ENCODE assay signal across 24 mouse cellular contexts in genomic region chr2:29896071-29896470, GRCm38 (mm10). TPM values are rescaled to one million over a fixed set of nuclear protein-coding genes. Genes with fewer than 3 reads are reported as not detected.
DNase-seq lines count a peak whose midpoint lies in the region; ATAC-seq and TF ChIP-seq lines count a peak whose summit lies in the region.
"Had no signal": no experiment of that assay in that cellular context is flagged by ENCODE, and none has a peak within 500 bp of the region (broad histone marks: within the 10 kb centered on the region; RNA-seq: fewer than 3 reads in every experiment).

No protein-coding gene starts in this region.

- H3K27me3 ChIP-seq in testis, adult 2 months (ENCODE audit: control insufficient read depth, insufficient read depth, low read length), result no peaks in the 10 kb centered on the region
- H3K27me3 ChIP-seq: forebrain, embryonic 13.5 days; heart, embryonic 13.5 days had no signal

- TF ChIP-seq POLR2A in testis, adult 2 months (IDR thresholded peaks at IDR 0.05; ENCODE audit: control insufficient read depth, low read depth, low read length), result no peak

- peaks cover 3% of the 10 kb centered on the region; the same call in 1 of the 2 replicates for H3K4me1 ChIP-seq in testis, adult 2 months (ENCODE audit: control insufficient read depth, insufficient read depth, low read length)

- no peak overlapping the region for H3K27ac ChIP-seq in testis, adult 2 months (ENCODE audit: control insufficient read depth, insufficient read depth, low read depth, low read length)
- H3K27ac ChIP-seq: forebrain, embryonic 10.5 days; forebrain, embryonic 13.5 days; heart, adult 2 months; heart, embryonic 10.5 days; heart, embryonic 13.5 days; hindbrain, embryonic 14.5 days; hindbrain, postnatal 0 days had no signal

- no peak for ATAC-seq in cerebellum, adult (ENCODE audit: insufficient number of reproducible peaks, low FRiP score, low TSS enrichment)
- ATAC-seq: activated CD4-positive, CD25-positive, alpha-beta regulatory T cell, adult 4 months; forebrain, embryonic 13.5 days; forebrain, embryonic 16.5 days; hindbrain, postnatal 0 days; inflammation-experienced regulatory T-cells, adult 6 months; intestine, embryonic 16.5 days had no signal

- peak; percentile 70 for DNase-seq in cerebellum, adult 11-12 months
- DNase-seq in cerebellum, adult 11 months, result no peak
- DNase-seq in cerebellum, adult 9-10 months, result peak; percentile 67
- no peak for DNase-seq in testis, postnatal 14 days (ENCODE audit: low spot score)
- no peak for DNase-seq in right cerebral cortex, postnatal 10 days (ENCODE audit: low spot score in 2 of 2)
- DNase-seq: adrenal gland, adult 8-10 months; adrenal gland, postnatal 25 days; gastrocnemius, postnatal 10 days; gastrocnemius, postnatal 36 days; heart, adult 2 months; heart, postnatal 14 days; heart, postnatal 4 days had no signal

- TF ChIP-seq CTCF in testis, adult 2 months (IDR thresholded peaks at IDR 0.05; ENCODE audit: control insufficient read depth, insufficient read depth, insufficient replicate concordance, low read depth, low read length), result no peak

- H3K36me3 ChIP-seq in testis, adult 2 months (ENCODE audit: control insufficient read depth, insufficient read depth, low read length), result peaks cover 10% of the 10 kb centered on the region

- peak overlapping the region; percentile 11; the same call in 1 of the 2 replicates for H3K4me3 ChIP-seq in testis, adult 2 months (ENCODE audit: control insufficient read depth, low read depth, low read length)
- H3K4me3 ChIP-seq: forebrain, embryonic 10.5 days; forebrain, embryonic 13.5 days; heart, adult 2 months; heart, embryonic 10.5 days; heart, embryonic 13.5 days had no signal

RNA-seq across cellular contexts. Expression of gene Odf2, which starts 7.0 kb away (rescaled TPM):
- polyA plus RNA-seq in testis, adult 2 months (2012; rRNA removed), result 1,873 and 2,193 TPM in 2 replicates

RNA-seq across cellular contexts. Expression of gene Cercam, which starts 27.1 kb away (rescaled TPM):
- polyA plus RNA-seq in testis, adult 2 months (2012; rRNA removed), result 8.9 and 10.1 TPM in 2 replicates

RNA-seq across cellular contexts. Expression of gene Gle1, which starts 39.2 kb away (rescaled TPM):
- 31.4 and 36.0 TPM in 2 replicates for polyA plus RNA-seq in testis, adult 2 months (2012; rRNA removed)

Comparison
In these comparisons a context has a peak if more than half of its experiments do, and no peak if none do; other contexts are left out.
1. DNase-seq: peak in cerebellum, adult 11-12 months (single experiment) and cerebellum, adult 9-10 months (single experiment); none in cerebellum, adult 11 months (single experiment), testis, postnatal 14 days (single experiment) and right cerebral cortex, postnatal 10 days (0 of 2).